Mouse (Mus musculus) kidney, postnatal 0 days (tissue): ENCODE data around the gene Cabp4. TPM values are rescaled to one million over a fixed set of nuclear protein-coding genes. Genes with fewer than 3 reads are reported as not detected.

Experiments
- ATAC-seq: fragments of 200-750 bp; cut with Nextera tagmentation; replicated peaks from 2 replicates; pipeline ENCODE4 v1.8.0; 2017; ENCODE audit warnings: low read depth, moderate number of reproducible peaks, moderate TSS enrichment, moderate library complexity; ENCODE audit not compliant: low FRiP score
- DNase-seq: peaks from one replicate; pipeline ENCODE4 v3.0.0-alpha.2; 2016; ENCODE audit warnings: low spot score
- H3K27ac ChIP-seq: fragments of 300-500 bp; sonication (generic); 2 replicates; pipeline ENCODE4 v1.5.1; 2014; ENCODE audit warnings: mild to moderate bottlenecking
- H3K27me3 ChIP-seq: fragments of 300-500 bp; sonication (generic); 2 replicates; pipeline ENCODE4 v1.6.1; 2014; ENCODE audit warnings: low read length, mixed read lengths; ENCODE audit not compliant: insufficient read depth
- H3K36me3 ChIP-seq: fragments of 300-500 bp; sonication (generic); 2 replicates; pipeline ENCODE4 v1.6.1; 2014; ENCODE audit warnings: low read length, mixed read lengths; ENCODE audit not compliant: insufficient read depth
- H3K4me1 ChIP-seq: fragments of 300-500 bp; sonication (generic); replicated peaks from 2 replicates; pipeline ENCODE4 v1.6.1; 2014; ENCODE audit warnings: antibody characterized with exemption, low read length, mixed read lengths; ENCODE audit not compliant: insufficient read depth
- H3K4me2 ChIP-seq: fragments of 300-500 bp; sonication (generic); 2 replicates; pipeline ENCODE4 v1.6.1; 2014; ENCODE audit warnings: mild to moderate bottlenecking, low read length, moderate library complexity, mixed read lengths
- H3K4me3 ChIP-seq: fragments of 300-500 bp; sonication (generic); replicated peaks from 2 replicates; pipeline ENCODE4 v1.5.1; 2014; ENCODE audit warnings: low read depth, low read length
- H3K9ac ChIP-seq: fragments of 300-500 bp; sonication (generic); 2 replicates; pipeline ENCODE4 v1.6.1; 2014; ENCODE audit warnings: low read depth, low read length
- H3K9me3 ChIP-seq: fragments of 300-500 bp; sonication (generic); replicated peaks from 2 replicates; pipeline ENCODE4 v1.6.1; 2016; ENCODE audit warnings: low read length, inconsistent platforms, mixed read lengths
- CTCF ChIP-seq: IDR thresholded peaks from 2 replicates; pipeline ENCODE4 v1.5.1; 2016; ENCODE audit warnings: antibody characterized with exemption, low read depth, mild to moderate bottlenecking, moderate library complexity
- WGBS: fragments of 180-500 bp; shearing (Covaris S2); extraction: QIAGEN DNeasy Blood & Tissue Kit; methylation state at CpG from one replicate; pipeline ENCODE4 v1.1.7; 2014; 5-methylcytosine and 5-hydroxymethylcytosine counted together
- polyA plus RNA-seq: library from polyadenylated mRNA; unstranded; fragments of >200 nt; fragmentation: Nextera tagmentation; extraction: Ambion mirVana; gene quantifications from 2 replicates; pipeline ENCODE4 v1.2.1, GENCODE M21; 2015

Gene Cabp4
- polyA plus RNA-seq, 1 experiment from 2014 or later: 0.13 TPM

DNA sequence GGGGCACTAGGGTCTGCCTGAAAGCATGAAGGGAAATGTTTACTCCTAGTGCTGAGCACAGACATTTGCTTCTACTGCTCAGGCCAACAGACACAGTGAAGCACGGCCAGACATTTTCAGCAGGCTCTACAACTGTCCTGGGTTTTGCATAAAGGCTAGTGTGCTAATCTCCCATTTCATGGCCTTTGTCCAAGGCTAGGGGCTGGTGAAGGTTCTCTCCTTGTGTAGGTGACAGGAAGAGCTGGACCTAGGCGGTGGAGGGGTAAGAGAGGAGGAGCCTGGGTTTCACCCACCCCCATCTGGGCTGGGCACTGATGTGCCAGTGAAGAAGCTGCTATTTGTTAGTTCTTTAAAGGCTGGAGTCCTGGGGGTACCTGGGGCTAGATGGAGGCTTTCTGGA is 20.9 kb upstream of the Cabp4 start:
- no peak for TF ChIP-seq CTCF
- 79% methylated on average over 2 of the region's 2 CpGs for WGBS
- no peak overlapping the region for H3K4me2 ChIP-seq
- no peaks in the 10 kb centered on the region for H3K9me3 ChIP-seq
- DNase-seq (no peak), ATAC-seq (no peak)
- no peak overlapping the region for H3K4me3 ChIP-seq
- H3K27me3 ChIP-seq: no peaks in the 10 kb centered on the region
- peaks cover 17% of the 10 kb centered on the region; the same call in 1 of the 2 replicates for H3K36me3 ChIP-seq
- H3K27ac ChIP-seq: no peak overlapping the region
- no peak overlapping the region for H3K9ac ChIP-seq
- H3K4me1 ChIP-seq: peaks cover 5% of the 10 kb centered on the region

DNA sequence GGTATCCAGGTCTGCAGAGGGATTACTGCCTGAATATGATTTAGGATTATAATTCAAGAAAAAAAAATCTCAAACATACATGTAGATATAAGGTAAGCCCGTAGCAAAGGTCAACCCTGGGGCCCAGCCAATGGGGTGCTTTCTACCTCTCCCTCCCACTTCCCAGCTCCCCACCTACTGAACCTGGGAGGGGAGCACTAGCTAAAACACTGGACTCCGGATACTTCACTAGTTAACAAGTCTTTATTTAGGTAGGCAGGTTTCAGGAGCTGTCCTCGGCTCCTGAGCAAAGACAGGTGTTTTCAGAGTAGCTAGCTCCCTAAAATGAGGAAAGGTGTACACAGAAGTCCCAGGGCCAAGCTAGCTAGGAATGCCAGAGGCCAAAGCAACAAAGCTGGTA is 20.3 kb upstream of the Cabp4 start:
- no peak for TF ChIP-seq CTCF
- Histone ChIP-seq H3K27ac (no peak overlapping the region), H3K4me1 (peaks cover 4% of the 10 kb centered on the region; the same call in 1 of the 2 replicates), H3K4me3 (no peak overlapping the region), H3K27me3 (no peaks in the 10 kb centered on the region), H3K4me2 (no peak overlapping the region), H3K9ac (no peak overlapping the region), H3K36me3 (peaks cover 23% of the 10 kb centered on the region), H3K9me3 (no peaks in the 10 kb centered on the region)
- DNase-seq: no peak
- no peak for ATAC-seq
- WGBS: 77% methylated on average over 3 of the region's 3 CpGs

DNA sequence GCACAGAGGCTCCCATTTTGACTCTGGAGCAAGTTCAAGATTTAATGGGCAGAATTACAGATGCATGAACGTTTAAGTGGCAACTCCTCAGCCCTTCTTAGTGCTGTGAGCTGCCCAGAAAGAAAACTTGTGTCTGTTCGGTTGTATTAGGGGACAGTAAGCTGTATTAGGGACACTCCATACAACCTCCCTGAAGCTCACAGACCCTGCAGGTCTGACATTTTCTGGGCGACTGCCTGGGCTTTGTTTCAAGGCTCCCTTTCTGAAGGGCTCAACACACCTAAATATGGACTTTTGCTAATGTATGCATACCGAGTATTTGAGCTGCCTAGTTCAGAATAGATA is 19.7 kb upstream of the Cabp4 start:
- WGBS: 36% methylated on average over 4 of the region's 4 CpGs
- DNase-seq: no peak
- Histone ChIP-seq H3K27ac (no peak overlapping the region), H3K4me3 (peak overlapping the region; percentile 73), H3K36me3 (peaks cover 29% of the 10 kb centered on the region), H3K9me3 (no peaks in the 10 kb centered on the region), H3K9ac (no peak overlapping the region), H3K4me1 (peaks cover 4% of the 10 kb centered on the region; the same call in 1 of the 2 replicates), H3K4me2 (peak overlapping the region; percentile 92), H3K27me3 (no peaks in the 10 kb centered on the region)
- TF ChIP-seq CTCF: no peak
- ATAC-seq: no peak

DNA sequence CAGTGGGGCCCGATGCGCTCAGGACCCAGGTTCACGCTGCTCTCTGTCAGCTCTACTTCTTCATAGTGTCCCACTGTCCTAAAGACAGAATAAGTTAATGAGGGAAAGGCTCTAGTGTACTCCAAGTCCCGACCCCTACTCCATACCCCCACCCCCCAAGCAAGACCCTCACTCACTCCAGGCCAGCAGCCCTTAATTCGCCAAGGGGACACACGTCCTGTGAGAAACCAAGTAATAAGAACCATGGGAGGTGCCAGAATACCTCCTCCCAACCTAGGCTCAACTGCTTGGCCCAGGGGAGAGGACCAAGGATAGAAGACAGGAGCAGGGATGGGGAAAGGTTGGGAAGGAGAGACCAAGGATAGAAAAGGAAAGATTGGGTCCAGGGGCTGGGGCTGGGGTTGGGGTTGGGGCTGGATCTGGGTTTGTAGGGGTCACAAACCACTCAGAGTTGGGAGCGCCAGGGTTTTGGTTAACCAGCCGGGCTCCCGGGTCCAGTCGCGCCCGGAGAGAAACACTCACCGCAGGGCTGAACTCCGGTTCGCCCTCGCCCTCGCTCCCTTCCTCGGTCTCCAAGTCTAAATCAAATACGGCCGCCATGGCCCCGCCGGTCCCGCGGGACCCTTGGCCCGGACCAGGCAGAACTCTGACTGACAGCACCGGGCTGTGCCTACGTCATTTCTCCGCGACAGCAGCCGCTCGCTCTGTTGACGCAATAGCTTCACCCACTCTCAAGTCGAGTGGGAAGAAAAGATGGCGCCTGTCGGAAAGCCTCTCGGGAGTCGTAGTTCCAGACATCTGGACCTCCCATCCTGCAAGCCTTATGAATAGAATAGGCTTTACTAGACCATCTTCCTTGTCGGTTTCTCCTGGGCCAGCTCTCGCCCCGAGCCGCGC is 19.1 kb upstream of the Cabp4 start, which contains the start of gene Rps6kb2:
Gene Rps6kb2 (minus strand): TSS at position 709 of the 897 bp plus-strand sequence.
- H3K9ac ChIP-seq: peak within 1 kb of the TSS; percentile 84
- peaks cover 34% of the 10 kb centered on the region for H3K36me3 ChIP-seq
- H3K4me2 ChIP-seq: peak within 1 kb of the TSS; percentile 92
- peaks cover 4% of the 10 kb centered on the region; the same call in 1 of the 2 replicates for H3K4me1 ChIP-seq
- DNase-seq: peak; percentile 98
- H3K9me3 ChIP-seq: no peaks in the 10 kb centered on the region
- WGBS: 6% methylated on average over 42 of the region's 42 CpGs
- H3K27ac ChIP-seq: peak within 1 kb of the TSS; percentile 25; the same call in 1 of the 2 replicates
- TF ChIP-seq CTCF: no peak
- ATAC-seq: peak; percentile 76
- peak within 1 kb of the TSS; percentile 73 for H3K4me3 ChIP-seq
- no peaks in the 10 kb centered on the region for H3K27me3 ChIP-seq

DNA sequence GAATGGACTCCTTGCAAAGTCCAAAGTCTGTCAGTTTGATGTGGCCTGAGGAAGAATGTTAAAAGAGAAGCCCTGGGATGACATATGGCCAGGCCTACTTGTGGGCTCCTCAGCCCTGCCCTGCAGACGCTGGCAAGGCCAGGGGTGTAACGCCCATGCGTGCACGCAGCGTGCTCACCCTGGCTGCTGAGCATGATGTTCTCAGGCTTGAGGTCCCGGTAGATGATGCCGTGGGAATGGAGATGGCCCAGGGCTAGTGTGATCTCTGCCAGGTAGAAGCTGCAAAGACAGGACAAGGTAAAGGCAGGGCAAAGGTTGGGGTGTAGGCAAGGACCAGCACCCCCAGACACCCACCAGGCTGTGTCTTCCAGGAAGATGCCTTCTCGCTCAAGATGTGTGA is 15.2 kb upstream of the Cabp4 start:
- H3K36me3 ChIP-seq: peaks cover 43% of the 10 kb centered on the region
- DNase-seq: no peak
- no peak overlapping the region for H3K4me3 ChIP-seq
- H3K27me3 ChIP-seq: no peaks in the 10 kb centered on the region
- no peak overlapping the region for H3K4me2 ChIP-seq
- H3K4me1 ChIP-seq: peaks cover 4% of the 10 kb centered on the region; the same call in 1 of the 2 replicates
- no peak overlapping the region for H3K9ac ChIP-seq
- H3K27ac ChIP-seq: no peak overlapping the region
- ATAC-seq: no peak
- no peaks in the 10 kb centered on the region for H3K9me3 ChIP-seq
- WGBS: 94% methylated on average over 8 of the region's 8 CpGs
- TF ChIP-seq CTCF: no peak

DNA sequence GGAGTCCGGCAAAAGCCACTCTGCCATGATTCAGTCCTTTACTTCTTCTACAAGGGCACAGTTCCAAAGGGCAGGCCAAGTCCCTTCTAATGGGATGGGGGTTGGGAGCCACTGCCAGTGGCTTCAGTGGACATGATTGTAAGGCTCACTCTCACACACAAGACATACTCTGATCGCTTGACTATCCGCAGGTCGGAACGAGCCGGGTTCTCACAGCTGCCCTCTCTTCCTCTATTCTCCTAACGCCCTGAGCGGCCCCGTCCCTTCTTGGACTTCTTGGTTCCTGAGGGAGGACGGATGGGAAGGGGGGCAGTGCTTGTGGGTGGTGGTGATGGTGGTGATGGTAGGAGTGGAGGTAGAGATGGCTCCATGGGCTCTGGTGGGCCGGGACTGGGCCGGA is 12.9 kb upstream of the Cabp4 start:
- H3K9ac ChIP-seq: no peak overlapping the region
- ATAC-seq (no peak), DNase-seq (no peak)
- H3K4me1 ChIP-seq: no peaks in the 10 kb centered on the region
- H3K4me3 ChIP-seq: no peak overlapping the region
- WGBS: 88% methylated on average over 12 of the region's 12 CpGs
- peaks cover 52% of the 10 kb centered on the region for H3K36me3 ChIP-seq
- H3K27ac ChIP-seq: no peak overlapping the region
- TF ChIP-seq CTCF: no peak
- no peaks in the 10 kb centered on the region for H3K27me3 ChIP-seq
- no peak overlapping the region for H3K4me2 ChIP-seq
- no peaks in the 10 kb centered on the region for H3K9me3 ChIP-seq
